Mouse (Mus musculus) lung, postnatal 36 days (tissue): ENCODE measurements around the gene Xpc.

Experiments used
- DNase-seq: peaks from one replicate; pipeline ENCODE4 v3.0.0; 2022; ENCODE audit warnings: mixed read lengths

The Xpc gene

GRCm38 (mm10) chr6:91522816-91523215 is 7.1 kb upstream of the Xpc start:
- no peak for DNase-seq

DNA sequence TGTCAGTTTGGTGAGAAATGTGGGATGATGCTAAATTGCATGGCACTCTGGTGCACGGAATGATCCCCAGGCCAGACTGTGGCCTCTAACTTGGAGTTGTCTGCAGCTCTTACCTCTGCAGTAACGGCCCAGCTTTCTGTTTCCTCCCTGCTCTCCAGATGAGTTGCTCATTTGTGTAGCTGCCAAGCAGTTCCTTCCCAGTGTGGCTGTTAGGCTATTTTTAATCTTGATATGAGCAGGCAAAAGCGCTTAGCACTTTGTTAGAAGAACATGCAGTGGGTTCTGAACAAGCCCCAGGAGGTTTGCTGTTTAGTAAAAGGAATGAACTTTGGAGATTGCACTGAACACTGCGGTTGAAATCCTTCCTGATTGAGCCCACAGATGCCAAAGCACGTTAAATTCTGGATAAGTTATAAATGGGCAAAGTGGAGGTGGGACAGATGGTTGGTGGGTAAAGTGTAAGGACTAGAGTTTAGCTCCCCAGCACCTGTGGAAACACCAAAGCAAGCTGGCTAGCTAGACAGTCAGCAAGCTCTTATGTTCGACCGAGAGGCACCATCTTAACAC is 2.8 kb upstream of the Xpc start:
- DNase-seq: no peak

GRCm38 (mm10) chr6:91514737-91515362 is 838 bp downstream of the Xpc start:
- DNase-seq: peak; percentile 6

DNA sequence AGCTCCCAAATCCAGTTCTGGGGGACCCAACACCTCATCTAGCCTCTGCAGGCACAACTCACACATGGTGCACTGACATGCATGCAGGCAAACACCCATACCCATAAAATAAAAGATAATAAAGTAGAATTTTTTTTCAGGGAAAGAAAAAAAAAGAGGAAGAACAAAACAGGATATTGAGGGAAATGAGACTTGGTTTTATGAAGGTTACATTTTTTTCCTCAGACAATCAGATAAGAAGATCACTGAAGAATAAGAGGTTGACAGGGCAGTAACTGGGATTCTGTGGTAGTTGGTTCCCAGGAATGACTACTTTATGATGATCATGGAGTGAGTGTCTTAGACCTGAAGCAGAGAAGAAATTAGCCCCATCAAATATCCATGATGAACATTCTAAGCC is 1.6 kb downstream of the Xpc start:
- no peak for DNase-seq

GRCm38 (mm10) chr6:91510211-91510610 is 5.5 kb downstream of the Xpc start:
- DNase-seq: no peak

DNA sequence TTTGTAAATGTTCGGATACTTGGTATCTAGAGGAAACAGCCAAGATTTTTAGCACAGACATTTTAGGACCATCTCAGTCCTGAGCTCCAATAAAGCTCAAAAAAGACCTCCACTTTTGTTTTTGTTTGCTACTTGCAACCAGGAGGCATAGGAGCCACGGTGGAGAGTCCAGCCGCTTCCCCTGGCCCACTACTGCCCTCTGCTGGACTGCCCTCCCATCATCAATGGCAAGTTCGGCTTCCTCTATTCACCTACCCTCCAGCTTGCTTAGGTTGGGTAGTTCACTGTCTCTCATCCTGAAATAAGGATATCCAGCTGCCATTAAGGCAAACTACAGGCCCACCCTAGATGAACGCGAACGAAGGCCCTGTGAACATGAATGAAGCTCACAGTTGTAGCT is 6.4 kb downstream of the Xpc start:
- DNase-seq: peak; percentile 77

- no peak for DNase-seq
Observed at GRCm38 (mm10) chr6:91508041-91508440, 7.6 kb downstream of the Xpc start.

GRCm38 (mm10) chr6:91506036-91506435 is 9.7 kb downstream of the Xpc start:
- DNase-seq: peak; percentile 34

GRCm38 (mm10) chr6:91503302-91503701 is 12.4 kb downstream of the Xpc start:
- no peak for DNase-seq

- no peak for DNase-seq
Observed at GRCm38 (mm10) chr6:91494526-91494925, 21.2 kb downstream of the Xpc start.

- DNase-seq: no peak
Observed at GRCm38 (mm10) chr6:91493053-91493452, 22.6 kb downstream of the Xpc start.

DNA sequence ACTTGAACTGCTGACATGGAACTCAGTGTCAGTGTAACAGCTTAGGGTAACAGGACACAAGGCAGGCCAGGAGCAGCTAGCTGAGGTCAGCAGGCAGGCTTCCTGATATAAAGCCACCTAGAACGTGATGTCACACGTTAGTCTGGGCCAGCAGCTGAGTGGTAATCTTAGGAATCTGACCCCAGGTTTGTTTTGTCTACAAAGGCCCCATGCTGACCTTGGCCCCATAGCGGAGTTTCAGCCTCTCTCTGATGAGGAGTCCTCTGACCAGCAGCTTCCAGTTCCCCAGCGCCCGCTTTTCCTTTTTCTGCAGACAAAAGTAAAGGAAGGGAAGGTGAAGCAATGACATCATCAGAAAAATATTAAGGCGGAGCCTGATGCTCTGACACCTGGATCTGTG is 24.7 kb downstream of the Xpc start:
- no peak for DNase-seq

DNA sequence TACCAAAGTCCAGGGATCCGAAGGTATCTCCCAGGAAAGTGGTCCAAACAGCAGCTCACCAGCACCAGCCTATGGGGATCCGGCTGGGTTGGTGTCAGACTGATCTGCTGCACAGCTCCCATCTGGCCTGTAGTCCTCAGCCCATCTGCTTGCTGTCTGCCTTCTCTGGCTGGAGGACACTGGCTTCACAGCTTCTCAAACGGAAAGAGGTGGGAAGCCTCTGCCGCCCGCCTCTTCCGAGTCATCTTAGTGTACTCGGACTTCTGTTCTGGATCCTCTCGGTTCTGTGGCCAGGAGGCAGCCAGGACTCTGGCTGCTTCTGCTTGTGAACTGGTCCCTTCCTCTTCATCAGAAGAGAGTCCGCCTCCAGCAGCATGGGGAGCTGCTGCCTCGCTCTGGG is 25.8 kb downstream of the Xpc start:
- no peak for DNase-seq

DNA sequence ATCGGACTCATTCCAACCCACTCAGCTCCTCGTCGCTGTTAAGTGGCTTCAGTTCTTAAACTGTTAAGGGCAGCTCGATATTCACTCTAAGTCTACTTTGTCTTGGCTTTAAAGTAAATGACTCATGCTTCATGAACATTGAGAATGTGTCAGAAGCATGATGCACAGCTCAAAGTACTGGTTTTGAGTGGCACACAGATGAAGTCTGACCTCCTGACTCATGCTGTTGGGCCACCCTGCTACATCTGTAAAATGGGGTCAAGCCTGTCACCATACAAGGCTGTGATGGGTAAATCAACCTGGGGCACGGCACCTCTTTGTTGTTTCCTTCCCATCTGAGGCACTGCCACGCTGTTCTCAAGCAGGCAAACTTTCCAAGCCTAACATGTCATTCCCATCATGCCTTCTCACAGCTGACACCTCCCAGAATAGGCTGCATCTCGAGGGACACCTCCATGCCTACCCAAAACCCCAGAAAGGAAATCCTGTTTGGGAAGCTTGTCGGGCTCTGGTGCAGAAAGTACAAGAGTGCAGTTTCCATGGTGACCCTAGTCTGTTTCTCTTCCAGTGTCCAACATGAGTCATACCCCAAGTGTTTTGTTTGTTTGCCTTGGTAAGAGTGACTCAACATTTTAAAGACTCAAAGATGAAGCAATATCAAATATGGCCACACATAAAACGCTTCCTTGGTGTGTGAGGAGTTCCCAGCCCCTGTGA is 27.0 kb downstream of the Xpc start:
- peak; percentile 90 for DNase-seq

DNA sequence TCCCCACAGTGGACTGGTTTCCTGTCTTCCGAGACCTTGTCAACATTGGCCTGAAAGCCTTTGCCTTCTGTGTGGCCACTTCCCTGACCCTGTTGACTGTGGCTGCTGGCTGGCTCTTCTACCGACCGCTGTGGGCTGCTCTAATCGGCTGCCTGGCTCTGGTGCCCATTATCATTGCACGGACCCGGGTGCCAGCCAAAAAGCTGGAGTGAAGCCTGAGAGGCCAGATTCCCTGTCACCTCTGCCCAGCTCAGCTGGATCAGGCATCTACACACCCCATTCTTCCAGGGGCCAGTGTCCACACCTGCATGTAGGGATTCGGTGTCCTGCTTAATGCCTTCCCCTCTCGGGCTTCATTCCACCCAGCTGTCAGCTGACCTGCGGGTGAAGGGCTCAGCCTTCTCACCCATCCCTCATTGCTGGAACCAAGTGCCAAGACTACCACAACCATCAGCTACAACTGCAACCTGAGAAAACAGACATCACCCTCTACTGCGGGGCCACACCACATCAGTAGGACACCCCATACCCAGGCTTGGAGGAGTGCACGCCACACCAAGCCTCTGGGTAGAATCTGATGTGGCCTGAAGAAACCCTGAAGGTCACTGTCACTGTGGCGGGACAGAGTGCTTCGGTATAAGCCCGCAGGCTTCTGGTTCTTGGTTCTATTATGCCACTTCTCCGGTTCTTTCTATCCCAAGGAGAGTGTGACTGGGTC is 28.8 kb downstream of the Xpc start:
- DNase-seq: no peak

GRCm38 (mm10) chr6:91483371-91483770 is 32.3 kb downstream of the Xpc start:
- DNase-seq: peak; percentile 26

GRCm38 (mm10) chr6:91476541-91476940 is 39.1 kb downstream of the Xpc start:
- DNase-seq: no peak

- DNase-seq: peak; percentile 38
Observed at GRCm38 (mm10) chr6:91474441-91475190, 41.1 kb downstream of the Xpc start.

DNA sequence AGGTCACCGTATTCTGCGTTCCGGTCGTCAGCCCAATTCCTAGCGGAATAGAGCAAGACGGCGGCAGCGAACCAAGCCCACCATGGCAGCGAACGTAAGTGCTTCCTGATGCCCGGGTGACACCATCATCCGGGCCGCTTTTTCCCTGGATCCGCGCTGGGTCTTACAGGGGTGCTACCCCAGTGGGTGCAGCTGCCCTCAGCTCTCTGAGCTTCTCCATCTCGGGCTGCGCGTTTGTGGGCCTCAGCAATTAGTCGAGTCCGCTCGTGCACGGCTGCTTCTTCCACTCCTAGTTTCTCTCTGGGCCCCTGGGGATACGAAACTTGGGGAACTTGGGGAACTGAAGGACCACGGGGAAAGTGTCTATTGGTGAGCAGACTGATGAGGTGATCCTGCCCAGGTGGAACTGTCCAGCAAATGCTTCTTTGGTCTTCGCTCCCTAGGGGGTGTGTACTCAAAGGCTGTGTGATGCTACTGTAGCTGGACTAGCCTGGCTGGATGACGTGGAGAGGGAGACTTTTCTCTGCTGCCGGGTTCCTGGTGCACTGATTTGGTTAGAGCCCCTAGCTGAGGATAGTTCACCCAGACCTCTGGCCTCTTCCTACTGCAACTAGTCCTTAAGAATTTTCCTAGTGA is 41.8 kb downstream of the Xpc start:
- DNase-seq: no peak

DNA sequence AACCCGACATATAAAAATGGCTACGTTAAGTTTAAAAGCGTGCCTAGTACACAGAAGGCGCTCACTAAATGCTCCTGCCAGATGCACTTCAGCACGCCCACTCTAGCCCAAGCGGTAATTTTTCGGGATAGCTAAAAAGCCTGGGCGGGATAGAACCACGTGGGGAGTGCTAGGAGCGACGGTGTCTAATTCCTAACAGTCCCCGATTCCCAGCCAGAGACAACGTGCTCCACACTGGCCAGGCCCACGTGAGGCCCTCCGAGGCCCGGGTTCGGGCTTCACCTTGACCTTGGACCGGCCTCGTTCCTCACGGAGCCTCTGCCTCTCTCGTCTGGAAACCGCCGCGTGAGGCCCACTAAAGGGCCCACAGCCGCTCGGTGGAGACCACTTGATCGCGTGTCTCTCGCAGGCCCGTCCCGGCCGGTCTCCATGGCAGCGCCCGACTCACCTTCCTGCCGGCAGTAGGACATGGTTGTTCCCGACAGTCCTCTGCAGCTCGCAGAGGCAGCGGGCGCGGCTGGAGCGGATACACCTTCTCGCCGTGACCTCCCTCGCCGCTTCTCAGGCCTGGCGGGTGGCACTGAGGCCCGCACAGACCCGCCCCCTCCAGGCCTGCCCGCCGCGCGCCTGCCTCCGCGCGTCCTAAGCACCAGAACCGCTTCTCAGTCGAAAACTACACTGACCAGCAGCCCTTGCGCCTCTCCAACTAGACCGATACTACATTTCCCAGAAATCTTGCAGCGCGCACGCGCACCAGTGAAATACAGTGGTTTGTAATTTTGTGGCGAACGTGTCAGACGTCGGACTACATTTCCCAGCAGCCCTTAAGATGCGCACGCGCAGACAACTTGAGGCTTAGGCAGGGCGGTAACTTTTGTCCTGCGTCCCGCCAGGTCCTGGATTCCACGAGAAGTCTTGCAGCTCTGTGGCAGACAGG is 42.6 kb downstream of the Xpc start, which contains the start of the genes Chchd4 and Tmem43:
Gene Chchd4, minus strand, starts transcription at position 679 of the 937 bp plus-strand sequence.
Gene Tmem43, plus strand, starts transcription at position 836 of the 937 bp plus-strand sequence.
- DNase-seq: peak; percentile 100

DNA sequence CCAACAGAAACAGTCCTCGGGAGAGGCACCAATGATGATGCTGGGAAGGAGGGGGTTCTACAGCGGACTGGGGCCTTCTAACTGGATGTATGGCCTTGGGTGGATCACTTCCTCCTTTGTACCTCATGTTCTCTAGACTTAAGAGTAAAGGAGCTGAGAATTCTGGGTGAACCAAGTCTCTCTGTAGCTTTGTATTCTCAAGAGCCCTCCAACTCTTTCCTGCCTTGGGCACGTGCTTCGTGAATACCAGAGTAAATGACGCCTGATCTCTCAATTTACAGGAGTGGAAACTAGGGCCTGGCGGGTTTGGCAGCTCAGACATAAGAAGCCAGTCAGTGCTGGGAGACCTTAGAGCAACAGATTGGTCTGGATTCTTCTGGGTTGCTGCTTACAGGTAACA is 43.4 kb downstream of the Xpc start:
- peak; percentile 46 for DNase-seq
